Mouse (Mus musculus) ovary, postnatal 36 days (tissue): ENCODE results near the gene Lamc1.
A peak's percentile ranks its signal among the peaks of the same experiment; 100 is the strongest.

Experiments
- DNase-seq: peaks from one replicate; pipeline ENCODE4 v3.0.0; 2022; ENCODE audit warnings: low spot score, mixed read lengths

The Lamc1 gene

GRCm38 (mm10) chr1:153191237-153191942 is 141.2 kb downstream of the Lamc1 start:
- no peak for DNase-seq

- DNase-seq, result no peak
Measured at GRCm38 (mm10) chr1:153188081-153188480, 144.5 kb downstream of the Lamc1 start.

- peak; percentile 25 for DNase-seq
Measured at GRCm38 (mm10) chr1:153185828-153186803, 146.5 kb downstream of the Lamc1 start, which contains the start of gene Lamc2. Gene Lamc2 (minus strand): TSS chr1:153186447.

- DNase-seq, result no peak
Measured at GRCm38 (mm10) chr1:153180586-153181289, 151.8 kb downstream of the Lamc1 start.

- DNase-seq, result no peak
Measured at GRCm38 (mm10) chr1:153180160-153180559, 152.4 kb downstream of the Lamc1 start.

- DNase-seq, result peak; percentile 71
Measured at GRCm38 (mm10) chr1:153174801-153175200, 157.8 kb downstream of the Lamc1 start.

- DNase-seq, result peak; percentile 20
Measured at GRCm38 (mm10) chr1:153173276-153173675, 159.3 kb downstream of the Lamc1 start.

GRCm38 (mm10) chr1:153172291-153172731 is 160.3 kb downstream of the Lamc1 start:
- DNase-seq, result no peak

GRCm38 (mm10) chr1:153171011-153171410 is 161.6 kb downstream of the Lamc1 start:
- DNase-seq, result no peak
